Mouse (Mus musculus) forebrain, embryonic 14.5 days (tissue): ENCODE data around the gene Ccnd2. TPM values are rescaled to one million over a fixed set of nuclear protein-coding genes. Genes with fewer than 3 reads are reported as not detected.

Experiments
- polyA plus RNA-seq: library from polyadenylated mRNA; unstranded; fragments of >200 nt; fragmentation: Nextera tagmentation; extraction: Ambion mirVana; gene quantifications from 2 replicates; pipeline ENCODE4 v1.2.1, GENCODE M21; 2014

Ccnd2 gene
- polyA plus RNA-seq, 1 experiment from 2014 or later: 1,343 TPM

Other genes with a start within 250 kb of the Ccnd2 start
- gene Dyrk4, start 230.4 kb downstream of the Ccnd2 start, polyA plus RNA-seq: 0.10 TPM in 1 of 2 replicates, not detected in the other
- 28.3 and 33.6 TPM in 2 replicates for gene Rad51ap1, start 212.6 kb downstream of the Ccnd2 start, polyA plus RNA-seq
- gene D6Wsu163e, start 212.2 kb downstream of the Ccnd2 start, polyA plus RNA-seq: 29.0 and 33.0 TPM in 2 replicates
- gene Fgf6, start 136.6 kb downstream of the Ccnd2 start, polyA plus RNA-seq: not detected in 2 replicates
- 0.09 and 0.11 TPM in 2 replicates for gene Fgf23, start 79.3 kb downstream of the Ccnd2 start, polyA plus RNA-seq
- gene Tigar, start 42.6 kb downstream of the Ccnd2 start, polyA plus RNA-seq: 7.4 and 8.1 TPM in 2 replicates